ENCODE assay signal across 10 mouse cellular contexts in the genomic region with DNA sequence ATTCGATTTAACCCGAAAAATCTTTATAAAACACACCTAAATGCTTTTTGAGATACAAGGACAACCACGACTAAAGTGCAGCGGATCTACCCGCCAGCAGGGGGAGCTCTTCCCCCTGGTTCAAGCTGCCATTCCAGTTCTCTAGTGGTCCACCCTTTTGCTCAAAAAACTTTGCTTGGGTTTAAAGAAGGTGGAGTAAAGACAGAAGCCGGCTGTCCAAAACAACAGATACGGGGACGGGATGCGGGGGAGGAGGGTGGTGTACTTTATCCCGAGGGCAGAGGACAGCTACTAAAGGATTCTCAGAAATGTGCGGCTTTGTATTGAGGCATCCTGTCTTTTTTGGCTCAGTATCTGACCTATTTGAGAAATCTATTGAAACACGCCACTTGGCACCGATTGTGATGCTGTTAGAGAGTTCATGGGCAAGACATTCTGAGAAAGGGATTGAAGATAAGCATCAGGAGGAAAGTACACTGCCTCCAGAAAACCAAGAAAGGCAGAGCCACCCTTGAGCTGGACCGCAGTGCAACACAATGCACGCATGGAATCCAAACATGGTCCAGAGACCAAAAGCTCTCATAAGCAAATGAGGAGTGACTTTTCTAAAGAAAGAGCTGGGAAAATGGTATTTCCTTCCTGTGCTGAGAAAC.
A peak's percentile ranks its signal among the peaks of the same experiment; 100 is the strongest.
DNase-seq lines count a peak whose midpoint lies in the region; ATAC-seq and TF ChIP-seq lines count a peak whose summit lies in the region.
"Had no signal": no experiment of that assay in that cellular context is flagged by ENCODE, and none has a peak within 500 bp of the region (broad histone marks: within the 10 kb centered on the region; RNA-seq: fewer than 3 reads in every experiment).

No protein-coding gene starts in this region.

- intact Hi-C loops in gastrocnemius, postnatal 14 days (cut with DNase I; ENCODE audit: low total_unique reads) = loop anchor here (5.0 to 10.0 kb wide), 2 partner anchors 149 to 208 kb away; no protein-coding TSS in a partner anchor

- TF ChIP-seq POLR2A in olfactory bulb, adult 2 months (IDR thresholded peaks at IDR 0.05; ENCODE audit: insufficient read depth, low read depth, low read length) = no peak

- peak; percentile 86 for TF ChIP-seq CTCF in intestine, postnatal 0 days (IDR thresholded peaks at IDR 0.05; ENCODE audit: low read depth)
- TF ChIP-seq CTCF in olfactory bulb, adult 2 months (IDR thresholded peaks at IDR 0.05; ENCODE audit: insufficient read depth, low read depth, low read length) = peak; percentile 70

- no peak overlapping the region for H3K27ac ChIP-seq in intestine, postnatal 0 days (ENCODE audit: low read depth, low read length)
- no peak overlapping the region for H3K27ac ChIP-seq in intestine, embryonic 15.5 days
- no peak overlapping the region for H3K27ac ChIP-seq in olfactory bulb, adult 2 months (ENCODE audit: insufficient read depth, low read depth, low read length)
- H3K27ac ChIP-seq: embryonic facial prominence, embryonic 12.5 days had no signal

- no peaks in the 10 kb centered on the region for H3K4me1 ChIP-seq in intestine, postnatal 0 days (replicated peaks; ENCODE audit: control insufficient read depth, insufficient read depth, low read length)
- no peaks in the 10 kb centered on the region for H3K4me1 ChIP-seq in intestine, embryonic 15.5 days (replicated peaks)
- peaks cover 8% of the 10 kb centered on the region for H3K4me1 ChIP-seq in olfactory bulb, adult 2 months (ENCODE audit: control insufficient read depth, insufficient read depth, low read length)
- H3K4me1 ChIP-seq: embryonic facial prominence, embryonic 12.5 days; megakaryocyte, embryonic 14.5 days had no signal

- peak; percentile 89 for DNase-seq in ZHBTc4 (ENCODE audit: low read depth, low spot score)
- DNase-seq in cerebellum, postnatal 36 days = peak; percentile 64 to 65
- DNase-seq in gastrocnemius, postnatal 14 days = peak; percentile 21
- peak; percentile 18 to 69 for DNase-seq in left cerebral cortex, adult 9 months (ENCODE audit: low spot score in 2 of 2)
- DNase-seq in thymus, postnatal 10 days (ENCODE audit: low spot score in 2 of 2) = peak; percentile 22 to 71

- no peaks in the 10 kb centered on the region for H3K9me3 ChIP-seq in intestine, postnatal 0 days (ENCODE audit: control insufficient read depth)
- no peaks in the 10 kb centered on the region for H3K9me3 ChIP-seq in intestine, embryonic 15.5 days
- H3K9me3 ChIP-seq: embryonic facial prominence, embryonic 12.5 days; megakaryocyte, embryonic 14.5 days had no signal

- no peaks in the 10 kb centered on the region for H3K27me3 ChIP-seq in intestine, postnatal 0 days (replicated peaks; ENCODE audit: control insufficient read depth, insufficient read depth, low read length)
- no peaks in the 10 kb centered on the region for H3K27me3 ChIP-seq in intestine, embryonic 15.5 days (replicated peaks)
- H3K27me3 ChIP-seq: embryonic facial prominence, embryonic 12.5 days had no signal

- H3K4me2 ChIP-seq in intestine, postnatal 0 days (replicated peaks; ENCODE audit: low read depth) = no peak overlapping the region
- H3K4me2 ChIP-seq in intestine, embryonic 15.5 days (replicated peaks) = no peak overlapping the region
- H3K4me2 ChIP-seq: embryonic facial prominence, embryonic 12.5 days had no signal

- H3K4me3 ChIP-seq in intestine, postnatal 0 days (ENCODE audit: low read depth, low read length) = no peak overlapping the region
- H3K4me3 ChIP-seq in intestine, embryonic 15.5 days (replicated peaks) = no peak overlapping the region
- no peak overlapping the region for H3K4me3 ChIP-seq in olfactory bulb, adult 2 months (ENCODE audit: insufficient read depth, low read depth, low read length)
- H3K4me3 ChIP-seq: embryonic facial prominence, embryonic 12.5 days; megakaryocyte, embryonic 14.5 days had no signal

- ATAC-seq in intestine, postnatal 0 days = no peak
- ATAC-seq in intestine, embryonic 15.5 days = no peak

- no peaks in the 10 kb centered on the region for H3K36me3 ChIP-seq in intestine, postnatal 0 days (ENCODE audit: control insufficient read depth, insufficient read depth)
- H3K36me3 ChIP-seq in intestine, embryonic 15.5 days = no peaks in the 10 kb centered on the region
- H3K36me3 ChIP-seq: embryonic facial prominence, embryonic 12.5 days had no signal

- 36% methylated on average over 15 of the region's 15 CpGs for WGBS in intestine, postnatal 0 days
- 36% methylated on average over 15 of the region's 15 CpGs for WGBS in intestine, embryonic 15.5 days
- WGBS in olfactory bulb, adult 2 months = 32% methylated on average over 15 of the region's 15 CpGs

- no peak overlapping the region for H3K9ac ChIP-seq in intestine, postnatal 0 days (ENCODE audit: low read depth, low read length)
- no peak overlapping the region for H3K9ac ChIP-seq in intestine, embryonic 15.5 days
- H3K9ac ChIP-seq: embryonic facial prominence, embryonic 12.5 days had no signal

Comparison
In these comparisons a context has a peak if more than half of its experiments do, and no peak if none do; other contexts are left out.
1. DNase-seq: peak in every context shown above with its lines; median percentile 89 in ZHBTc4; 64 in cerebellum, postnatal 36 days; 46 in thymus, postnatal 10 days; 44 in left cerebral cortex, adult 9 months; 21 in gastrocnemius, postnatal 14 days.